Mouse (Mus musculus): ENCODE data around the gene Grifin.

Gene Grifin

DNA sequence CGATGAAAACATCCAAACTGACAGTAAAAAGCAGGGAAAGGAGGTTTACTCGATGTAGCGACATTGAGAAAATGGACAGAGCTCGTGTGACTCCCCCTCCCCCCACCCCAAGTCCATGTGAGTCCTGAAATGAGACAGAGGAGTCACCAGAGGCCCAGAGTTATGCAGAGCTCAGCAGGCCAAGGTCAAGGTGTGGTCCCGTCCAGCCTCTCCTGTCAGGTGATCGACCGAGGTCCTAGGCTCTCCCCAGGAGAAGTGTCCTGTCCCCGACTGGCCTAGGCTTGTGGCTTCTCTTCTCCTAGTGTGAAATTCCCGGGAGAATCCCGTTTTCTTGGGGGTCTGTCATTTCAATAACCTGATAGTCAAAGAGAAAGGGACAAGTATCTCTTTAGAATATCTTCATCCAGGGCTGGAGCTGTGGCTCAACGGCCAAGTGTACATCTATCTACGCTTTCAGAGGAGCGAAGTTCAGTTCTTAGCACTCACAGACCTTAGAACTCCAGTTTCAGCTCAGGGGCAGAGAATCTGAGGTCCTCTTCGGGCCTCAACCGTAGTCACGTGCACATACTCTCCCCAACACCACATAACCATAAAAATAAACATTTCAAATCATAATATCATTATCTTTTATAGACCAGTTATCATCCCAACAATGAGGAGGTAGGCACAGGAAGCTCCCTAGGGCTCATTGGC lies 24.4 kb upstream of the Grifin start:
- no peak for DNase-seq (ENCODE audit: low spot score in 2 of 2)

DNA sequence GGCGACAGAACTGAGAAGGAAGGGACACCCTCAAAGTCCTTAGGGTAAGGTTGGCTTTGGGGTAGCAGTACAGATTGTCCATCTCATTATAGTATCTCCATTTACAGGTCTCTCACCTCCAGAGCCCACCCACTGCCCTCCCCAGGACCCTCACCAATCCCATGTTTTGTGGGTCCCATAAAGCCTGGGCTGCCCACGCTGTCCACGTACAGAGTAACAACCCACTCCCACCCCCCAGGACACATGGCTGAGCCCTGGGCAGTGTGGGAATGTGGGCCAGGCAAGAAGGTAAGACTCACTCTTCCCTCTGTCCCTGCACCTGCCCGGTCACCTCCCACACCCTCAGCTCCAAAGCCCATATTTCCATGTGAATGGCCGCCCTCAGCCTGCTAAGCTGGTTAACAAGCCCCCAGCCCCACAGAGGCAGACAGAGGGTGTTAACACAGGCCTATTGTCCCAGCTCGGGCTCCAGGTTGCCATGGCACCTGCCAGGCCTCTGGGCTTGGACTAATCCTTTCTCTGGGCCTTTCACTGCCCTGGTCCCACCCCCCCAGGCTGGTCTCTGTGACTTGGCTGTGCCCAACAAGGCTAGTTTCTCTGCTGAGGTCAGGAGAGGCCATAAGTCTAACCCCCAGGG lies 19.0 kb upstream of the Grifin start:
- no peak for DNase-seq (ENCODE audit: low spot score in 2 of 2)

- DNase-seq (ENCODE audit: low spot score in 2 of 2), result no peak
Measured at GRCm38 (mm10) chr5:140582995-140583731, 18.3 kb upstream of the Grifin start.

- DNase-seq (ENCODE audit: low spot score in 2 of 2), result no peak
Measured at GRCm38 (mm10) chr5:140581569-140581968, 16.7 kb upstream of the Grifin start.

GRCm38 (mm10) chr5:140579771-140580170 lies 14.9 kb upstream of the Grifin start:
- DNase-seq (ENCODE audit: low spot score in 2 of 2), result no peak

DNA sequence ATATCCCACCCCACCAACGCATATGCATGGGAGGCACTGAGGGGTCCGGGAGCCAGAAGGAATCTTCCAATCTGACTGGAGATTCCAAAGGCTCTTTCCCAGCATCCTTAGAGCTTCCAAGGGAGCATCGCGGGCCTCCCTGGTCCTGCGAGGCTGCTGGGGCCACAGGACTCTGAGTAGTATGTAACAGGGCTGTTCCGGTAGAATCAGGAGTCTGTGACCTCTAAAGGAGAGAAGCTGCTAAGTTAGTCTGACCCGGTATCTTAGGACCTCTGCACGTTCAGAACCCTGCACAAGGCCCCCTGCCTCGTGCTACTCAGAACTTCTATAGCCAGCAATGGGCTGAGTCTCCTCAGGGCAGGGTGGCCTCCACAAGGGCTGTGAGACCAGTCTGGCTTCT lies 14.3 kb upstream of the Grifin start:
- DNase-seq (ENCODE audit: low spot score in 2 of 2), result no peak

GRCm38 (mm10) chr5:140575381-140575866 lies 10.6 kb upstream of the Grifin start:
- DNase-seq (ENCODE audit: low spot score in 2 of 2), result no peak

- no peak for DNase-seq (ENCODE audit: low spot score in 2 of 2)
Measured at GRCm38 (mm10) chr5:140572611-140573010, 7.7 kb upstream of the Grifin start.

DNA sequence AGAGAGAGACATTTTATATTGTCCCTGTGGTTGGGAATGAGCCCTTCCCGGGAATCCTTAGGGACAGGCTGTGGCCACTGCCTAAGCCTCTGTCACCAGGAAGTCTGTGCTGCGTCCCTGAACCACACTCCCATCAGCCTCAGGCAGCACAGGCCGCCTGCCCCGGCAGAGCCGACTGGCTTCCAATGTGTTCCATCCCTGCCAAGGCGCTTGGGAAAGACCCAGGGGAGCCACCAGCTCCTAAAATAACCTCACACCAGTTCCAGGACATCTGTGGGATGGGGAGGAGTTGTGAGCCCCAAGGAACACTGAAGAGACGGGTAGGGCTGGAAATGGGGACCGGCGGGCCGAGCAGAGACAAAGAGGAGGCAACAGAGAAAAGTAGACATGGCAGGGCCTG lies 6.8 kb upstream of the Grifin start:
- no peak for DNase-seq (ENCODE audit: low spot score in 2 of 2)

GRCm38 (mm10) chr5:140571201-140571600 lies 6.3 kb upstream of the Grifin start:
- DNase-seq (ENCODE audit: low spot score in 2 of 2), result no peak

GRCm38 (mm10) chr5:140570223-140570870 lies 5.5 kb upstream of the Grifin start:
- DNase-seq (ENCODE audit: low spot score in 2 of 2), result no peak

GRCm38 (mm10) chr5:140569032-140569595 lies 4.2 kb upstream of the Grifin start:
- no peak for DNase-seq (ENCODE audit: low spot score in 2 of 2)

DNA sequence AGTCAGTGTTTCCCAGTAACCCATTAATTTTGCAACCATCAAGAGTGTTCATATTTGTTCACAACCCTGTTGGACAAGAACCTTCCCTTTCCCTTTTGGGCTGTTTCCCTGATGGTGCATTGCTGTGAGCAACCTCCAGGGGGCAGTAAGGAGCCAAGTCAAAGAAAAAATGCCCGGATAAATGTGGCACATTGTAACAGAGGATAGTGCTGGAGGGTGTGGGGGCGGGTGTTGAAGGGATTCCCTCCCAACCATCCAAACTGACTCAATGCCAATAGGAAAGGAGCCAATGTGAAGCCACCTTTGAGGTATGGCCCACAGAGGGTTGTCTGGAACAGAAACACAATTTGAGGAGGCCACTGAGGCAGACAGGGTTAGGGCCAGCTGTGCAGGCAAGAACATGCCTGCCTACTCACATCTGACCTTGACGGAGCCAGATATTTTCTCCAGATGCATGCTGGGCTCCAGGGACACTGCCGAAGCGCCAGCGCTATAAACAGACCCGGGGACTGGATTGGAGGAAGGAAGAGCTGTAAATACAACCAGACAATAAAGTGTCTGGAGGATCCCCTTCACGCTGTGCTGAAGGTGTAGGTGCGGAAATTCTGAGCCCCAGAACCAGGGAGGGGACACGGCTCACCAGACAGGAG lies 3.6 kb upstream of the Grifin start:
- DNase-seq (ENCODE audit: low spot score in 2 of 2), result peak in 1 of 2 experiments; percentile 47

- no peak for DNase-seq (ENCODE audit: low spot score in 2 of 2)
Measured at GRCm38 (mm10) chr5:140567751-140568150, 2.9 kb upstream of the Grifin start.

DNA sequence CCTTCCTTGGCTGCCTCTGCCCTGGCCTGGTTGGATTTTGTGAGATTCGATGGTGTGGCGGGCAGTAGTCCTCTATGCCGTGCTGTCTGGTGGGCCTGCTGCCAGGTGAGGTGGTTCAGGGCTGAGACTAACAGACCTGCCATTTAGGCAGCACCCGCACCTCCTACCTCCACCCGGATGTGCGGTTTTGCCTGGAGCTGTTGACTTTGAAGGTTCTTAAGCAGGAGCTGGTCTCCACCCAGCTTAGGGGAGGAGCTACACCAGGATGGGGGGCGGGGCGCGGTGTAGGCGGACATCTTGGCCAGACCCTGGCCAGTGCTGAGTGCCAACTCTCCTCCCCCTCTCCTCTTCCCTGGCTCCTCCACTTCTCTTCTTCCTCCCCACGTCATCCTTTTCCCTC lies 2.5 kb upstream of the Grifin start:
- DNase-seq (ENCODE audit: low spot score in 2 of 2), result no peak

DNA sequence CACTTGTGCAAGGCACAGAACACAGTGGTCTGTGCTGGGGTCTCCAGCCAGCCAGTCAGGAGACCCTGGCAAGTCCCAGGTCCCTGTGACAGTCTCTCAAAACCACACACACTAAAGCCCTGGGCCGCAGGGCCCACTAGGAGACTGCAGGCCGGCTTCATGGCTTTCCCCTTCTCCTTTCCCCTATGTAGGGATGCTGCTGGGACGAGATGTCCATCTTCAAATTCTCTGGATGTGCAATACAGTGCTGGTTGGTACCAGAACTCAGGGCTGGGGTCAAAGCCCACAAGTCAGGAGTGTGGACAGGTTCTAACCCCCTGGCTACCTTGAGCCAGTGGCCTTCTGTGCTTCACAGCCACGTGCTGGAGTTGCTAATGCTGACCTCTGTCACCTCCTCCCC lies 1.4 kb upstream of the Grifin start:
- no peak for DNase-seq (ENCODE audit: low spot score in 2 of 2)

GRCm38 (mm10) chr5:140565856-140566255 lies 985 bp upstream of the Grifin start:
- peak in 1 of 2 experiments; percentile 49 for DNase-seq (ENCODE audit: low spot score in 2 of 2)

DNA sequence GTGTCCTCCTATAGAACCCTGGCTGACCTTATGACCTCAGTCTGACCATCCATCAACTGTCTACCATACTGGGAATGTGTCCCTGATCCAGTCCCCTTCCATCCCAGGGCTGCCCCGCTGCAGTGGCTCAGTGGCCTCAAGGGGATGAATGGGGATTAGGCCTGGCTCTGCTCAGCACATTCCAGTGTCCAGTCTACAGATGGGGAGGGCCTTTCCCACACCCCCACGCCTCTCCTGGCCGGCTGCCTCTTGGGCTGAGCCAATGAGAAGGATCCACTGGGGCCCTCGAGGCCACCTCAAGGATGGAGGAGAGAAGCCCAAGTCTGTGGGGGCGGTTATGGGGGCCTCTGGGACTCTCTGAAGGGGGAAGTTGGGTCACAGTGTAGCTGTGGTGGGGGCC lies 580 bp upstream of the Grifin start:
- peak; percentile 43 to 63 for DNase-seq (ENCODE audit: low spot score in 2 of 2)

DNA sequence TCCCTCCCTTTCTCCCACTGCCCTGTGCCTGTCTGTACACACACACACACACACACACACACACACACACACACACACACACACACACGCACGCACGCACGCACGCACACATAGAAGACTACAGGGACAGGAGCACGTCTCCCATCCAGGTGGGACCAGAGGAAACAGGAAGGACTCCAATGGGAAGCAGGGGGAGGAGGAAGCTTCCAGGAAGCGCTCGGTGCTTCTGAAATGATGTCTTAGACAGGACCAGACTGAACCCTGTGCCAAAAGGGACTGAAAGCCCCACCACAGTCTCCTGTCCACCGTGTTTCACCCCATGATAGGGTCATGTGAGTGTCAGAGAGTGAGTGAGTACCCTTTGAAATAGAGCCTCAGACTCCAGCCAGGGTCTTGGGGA lies 2.3 kb downstream of the Grifin start:
- no peak for DNase-seq (ENCODE audit: low spot score in 2 of 2)

GRCm38 (mm10) chr5:140556859-140557258 lies 8.0 kb downstream of the Grifin start:
- DNase-seq (ENCODE audit: low spot score in 2 of 2), result no peak

GRCm38 (mm10) chr5:140553719-140554118 lies 11.2 kb downstream of the Grifin start:
- no peak for DNase-seq (ENCODE audit: low spot score in 2 of 2)

Measured in frontal cortex, postnatal 10 days (tissue).